Mouse (Mus musculus): Measurements from ENCODE around the gene Tnni2. TPM values are rescaled to one million over a fixed set of nuclear protein-coding genes. Genes with fewer than 3 reads are reported as not detected.

Tnni2 gene
- total and polyA plus RNA-seq, 3 experiments, result 1.0 to 3.5 TPM; not detected in 1

DNA sequence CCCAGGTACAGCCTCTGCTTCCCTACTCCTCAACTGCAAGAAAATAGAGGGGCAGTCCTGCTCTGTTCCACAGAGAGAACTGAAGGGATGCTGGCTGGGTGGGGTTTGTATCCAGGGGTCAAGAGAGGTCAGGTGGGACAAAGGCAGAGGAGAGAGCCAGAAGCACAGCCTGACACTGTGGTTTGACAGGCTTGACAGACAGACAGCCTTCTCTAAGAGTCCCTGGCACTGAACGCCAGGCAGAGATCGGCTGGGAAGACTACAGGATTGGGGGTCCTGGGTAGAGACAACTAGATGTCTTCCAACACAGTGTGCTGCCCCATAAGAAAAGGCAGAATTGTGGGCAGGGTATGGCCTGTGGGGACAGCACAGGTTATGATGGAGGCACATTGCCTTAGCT is 37.0 kb downstream of the Tnni2 start:
- H3K4me1 ChIP-seq (ENCODE audit: insufficient read depth, low read depth, low read length), result no peaks in the 10 kb centered on the region
- H3K36me3 ChIP-seq (replicated peaks), result no peaks in the 10 kb centered on the region
- DNase-seq (ENCODE audit: low spot score) (no peak), ATAC-seq (ENCODE audit: extremely low read depth, insufficient number of reproducible peaks, low FRiP score, poor library complexity, severe bottlenecking) (no peak)
- peaks cover 28% of the 10 kb centered on the region for H3K27me3 ChIP-seq (ENCODE audit: insufficient read depth, low read length)
- H3K9me3 ChIP-seq (replicated peaks), result no peaks in the 10 kb centered on the region
- H3K4me3 ChIP-seq (ENCODE audit: low read depth, low read length), result no peak overlapping the region
- no peak for TF ChIP-seq POLR2AphosphoS5 (IDR thresholded peaks at IDR 0.05; ENCODE audit: insufficient replicate concordance, low read depth, low read length)
- TF ChIP-seq TAL1 (conservative IDR thresholded peaks at IDR 0.05; ENCODE audit: low read depth, low read length), result no peak

DNA sequence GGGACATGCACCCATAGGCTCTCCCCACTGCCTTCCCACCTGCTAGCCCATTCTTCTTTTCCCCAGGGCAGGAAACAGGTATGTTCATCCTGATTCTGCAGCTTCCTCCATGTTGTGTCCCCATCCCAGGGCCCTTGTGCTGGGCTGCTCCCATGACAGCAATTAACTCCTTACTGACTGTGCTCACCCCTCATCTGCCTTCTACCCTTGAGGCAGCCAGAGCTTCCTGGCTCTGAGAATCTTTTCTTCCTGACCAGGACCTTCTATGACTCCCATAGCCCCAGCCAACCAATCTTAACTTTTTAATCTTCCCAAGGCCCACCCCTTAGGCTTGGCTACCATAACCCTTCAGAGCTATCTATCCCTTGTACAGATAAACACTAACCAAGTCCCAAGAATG is 37.7 kb downstream of the Tnni2 start:
- DNase-seq (ENCODE audit: low spot score), result no peak
- Histone ChIP-seq H3K4me1 (ENCODE audit: insufficient read depth, low read depth, low read length) (no peaks in the 10 kb centered on the region), H3K36me3 (replicated peaks) (no peaks in the 10 kb centered on the region), H3K27me3 (ENCODE audit: insufficient read depth, low read length) (peaks cover 25% of the 10 kb centered on the region), H3K9me3 (replicated peaks) (no peaks in the 10 kb centered on the region), H3K4me3 (ENCODE audit: low read depth, low read length) (no peak overlapping the region)
- no peak for TF ChIP-seq GATA2 (IDR thresholded peaks at IDR 0.05; ENCODE audit: borderline replicate concordance, low read depth, low read length)
- no peak for TF ChIP-seq GATA1 (IDR thresholded peaks at IDR 0.05; ENCODE audit: borderline replicate concordance, low read length)
- no peak for TF ChIP-seq TAL1 (conservative IDR thresholded peaks at IDR 0.05; ENCODE audit: low read depth, low read length)
- ATAC-seq (ENCODE audit: extremely low read depth, insufficient number of reproducible peaks, low FRiP score, poor library complexity, severe bottlenecking), result no peak

DNA sequence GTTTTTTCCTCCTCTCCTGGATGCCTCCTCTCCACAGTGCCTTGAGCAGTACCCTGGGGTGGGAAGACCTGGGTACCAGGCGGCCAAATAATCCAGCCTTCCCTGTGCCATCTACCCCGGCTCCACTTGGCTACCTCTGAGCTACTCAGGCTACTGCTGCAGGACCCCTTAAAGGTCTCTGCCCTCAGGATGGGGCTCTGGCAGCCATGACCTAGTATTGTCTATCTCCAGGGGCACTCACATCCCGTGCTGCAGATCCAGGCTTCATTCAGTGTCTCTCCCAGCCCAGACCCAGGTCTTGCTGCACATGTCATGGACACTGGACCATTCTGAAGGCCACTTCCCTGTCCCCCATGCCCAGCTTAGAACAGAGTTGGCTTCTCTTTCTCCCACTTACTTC is 38.3 kb downstream of the Tnni2 start:
- TF ChIP-seq CTCF (IDR thresholded peaks at IDR 0.05; ENCODE audit: low read depth, low read length), result no peak
- TF ChIP-seq GATA2 (IDR thresholded peaks at IDR 0.05; ENCODE audit: borderline replicate concordance, low read depth, low read length), result no peak
- TF ChIP-seq TAL1 (conservative IDR thresholded peaks at IDR 0.05; ENCODE audit: low read depth, low read length), result no peak
- no peak for TF ChIP-seq POLR2AphosphoS5 (IDR thresholded peaks at IDR 0.05; ENCODE audit: insufficient replicate concordance, low read depth, low read length)
- no peak for TF ChIP-seq GATA1 (IDR thresholded peaks at IDR 0.05; ENCODE audit: borderline replicate concordance, low read length)
- Histone ChIP-seq H3K4me1 (ENCODE audit: insufficient read depth, low read depth, low read length) (no peaks in the 10 kb centered on the region), H3K36me3 (replicated peaks) (no peaks in the 10 kb centered on the region), H3K9me3 (replicated peaks) (no peaks in the 10 kb centered on the region), H3K27me3 (ENCODE audit: insufficient read depth, low read length) (peaks cover 23% of the 10 kb centered on the region), H3K4me3 (ENCODE audit: low read depth, low read length) (no peak overlapping the region)
- DNase-seq (ENCODE audit: low spot score) (no peak), ATAC-seq (ENCODE audit: extremely low read depth, insufficient number of reproducible peaks, low FRiP score, poor library complexity, severe bottlenecking) (no peak)

DNA sequence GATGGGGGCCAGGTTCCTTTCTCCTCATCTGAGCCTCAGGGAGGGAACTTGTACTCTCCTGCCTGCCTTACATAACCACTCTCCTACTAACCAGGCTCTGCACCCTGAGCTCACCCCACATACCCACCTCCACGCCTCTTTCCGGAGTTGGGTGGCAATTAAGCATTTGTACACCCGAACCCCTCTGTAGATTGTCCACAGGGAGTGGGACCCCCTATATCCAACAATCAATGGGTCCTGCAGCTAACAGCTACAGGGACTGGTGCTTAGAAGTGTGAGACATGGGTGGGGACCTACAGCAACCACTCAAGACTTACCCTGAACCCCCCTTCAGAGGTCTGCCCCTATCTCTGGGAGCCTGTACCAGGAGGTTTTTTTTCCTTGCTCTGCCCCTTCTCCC is 39.1 kb downstream of the Tnni2 start:
- ATAC-seq (ENCODE audit: extremely low read depth, insufficient number of reproducible peaks, low FRiP score, poor library complexity, severe bottlenecking) (no peak), DNase-seq (ENCODE audit: low spot score) (no peak)
- Histone ChIP-seq H3K9me3 (replicated peaks) (no peaks in the 10 kb centered on the region), H3K4me3 (ENCODE audit: low read depth, low read length) (no peak overlapping the region), H3K4me1 (ENCODE audit: insufficient read depth, low read depth, low read length) (no peaks in the 10 kb centered on the region), H3K36me3 (replicated peaks) (no peaks in the 10 kb centered on the region), H3K27me3 (ENCODE audit: insufficient read depth, low read length) (peaks cover 24% of the 10 kb centered on the region)
- TF ChIP-seq CTCF (IDR thresholded peaks at IDR 0.05; ENCODE audit: low read depth, low read length) (no peak), TAL1 (conservative IDR thresholded peaks at IDR 0.05; ENCODE audit: low read depth, low read length) (no peak), GATA2 (IDR thresholded peaks at IDR 0.05; ENCODE audit: borderline replicate concordance, low read depth, low read length) (no peak), POLR2AphosphoS5 (IDR thresholded peaks at IDR 0.05; ENCODE audit: insufficient replicate concordance, low read depth, low read length) (no peak), GATA1 (IDR thresholded peaks at IDR 0.05; ENCODE audit: borderline replicate concordance, low read length) (no peak)

DNA sequence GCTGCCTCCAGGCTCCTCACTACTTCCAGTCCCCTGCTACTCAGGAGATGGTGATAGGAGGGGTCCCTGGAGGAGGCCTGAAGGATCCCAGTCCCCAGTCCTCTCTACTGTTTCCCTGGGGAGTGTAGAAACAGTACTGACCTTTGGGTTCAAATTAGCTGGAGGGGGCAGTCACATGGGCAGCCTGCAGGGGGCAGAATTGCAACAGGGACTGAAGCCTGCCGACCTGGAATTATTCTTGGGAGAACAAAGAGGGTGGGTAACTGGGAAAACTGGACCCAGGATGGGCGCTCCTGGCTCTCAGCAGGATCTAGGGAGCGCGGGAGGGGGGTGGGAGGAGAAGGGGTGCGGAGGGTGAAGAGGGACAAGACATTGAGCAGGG is 39.6 kb downstream of the Tnni2 start:
- no peak overlapping the region for H3K4me3 ChIP-seq (ENCODE audit: low read depth, low read length)
- no peaks in the 10 kb centered on the region for H3K9me3 ChIP-seq (replicated peaks)
- H3K36me3 ChIP-seq (replicated peaks), result no peaks in the 10 kb centered on the region
- ATAC-seq (ENCODE audit: extremely low read depth, insufficient number of reproducible peaks, low FRiP score, poor library complexity, severe bottlenecking) (no peak), DNase-seq (ENCODE audit: low spot score) (no peak)
- no peaks in the 10 kb centered on the region for H3K4me1 ChIP-seq (ENCODE audit: insufficient read depth, low read depth, low read length)
- peaks cover 24% of the 10 kb centered on the region for H3K27me3 ChIP-seq (ENCODE audit: insufficient read depth, low read length)
- TF ChIP-seq GATA2 (IDR thresholded peaks at IDR 0.05; ENCODE audit: borderline replicate concordance, low read depth, low read length) (no peak), CTCF (IDR thresholded peaks at IDR 0.05; ENCODE audit: low read depth, low read length) (peak; percentile 51)

DNA sequence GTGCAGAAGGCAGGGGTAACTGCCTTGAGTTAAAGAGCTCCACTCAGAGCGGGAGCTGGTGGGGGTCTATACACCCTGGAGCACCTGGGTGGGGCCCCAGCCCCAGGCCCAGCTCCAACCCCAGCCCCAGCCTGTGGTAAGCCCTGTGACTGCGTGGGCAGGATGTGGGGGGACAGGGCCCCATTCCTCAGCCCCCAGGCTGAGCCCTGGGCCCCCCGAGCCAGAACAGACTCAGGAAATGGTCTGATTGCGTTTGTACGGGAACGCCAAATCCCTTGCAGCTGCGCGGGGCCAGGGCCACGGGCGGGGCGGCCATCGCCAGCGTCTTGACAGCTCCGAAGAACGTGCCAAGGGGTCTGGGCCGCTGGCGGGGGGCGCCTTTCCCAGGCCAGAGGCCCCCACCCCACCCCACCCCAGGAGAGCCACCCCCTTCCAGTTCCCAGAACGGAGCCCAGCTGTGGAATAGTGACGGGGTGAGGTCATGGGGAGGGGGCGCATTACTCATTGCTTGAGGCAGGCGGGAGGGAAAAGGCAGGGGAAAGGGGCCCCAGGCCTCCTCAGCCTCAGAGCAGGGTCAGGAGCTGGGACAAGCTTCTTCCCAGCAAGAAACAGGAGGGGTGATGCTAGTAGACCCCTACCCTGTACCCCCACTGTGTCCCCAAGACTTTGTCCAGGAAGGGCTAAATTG is 40.1 kb downstream of the Tnni2 start:
- ATAC-seq (ENCODE audit: extremely low read depth, insufficient number of reproducible peaks, low FRiP score, poor library complexity, severe bottlenecking) (no peak), DNase-seq (ENCODE audit: low spot score) (no peak)
- peaks cover 22% of the 10 kb centered on the region for H3K27me3 ChIP-seq (ENCODE audit: insufficient read depth, low read length)

DNA sequence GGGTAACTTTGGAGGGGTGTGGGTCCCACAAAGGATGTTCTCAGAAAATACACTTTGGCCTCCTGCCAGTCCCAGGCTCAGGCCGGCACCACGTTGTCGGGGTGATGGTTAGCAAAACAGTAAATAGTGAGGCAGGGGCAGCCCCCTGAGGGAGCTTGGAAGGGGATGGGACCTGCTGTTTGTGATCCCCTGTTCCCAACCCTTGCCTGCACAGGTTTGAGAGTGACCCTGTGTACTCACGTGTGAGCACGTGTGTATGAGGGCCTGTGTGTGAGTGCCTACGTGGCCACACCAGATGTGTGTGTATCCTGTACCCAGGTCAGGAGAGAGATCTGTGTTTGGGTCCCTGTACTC is 40.6 kb downstream of the Tnni2 start:
- no peak overlapping the region for H3K4me3 ChIP-seq (ENCODE audit: low read depth, low read length)
- no peaks in the 10 kb centered on the region for H3K36me3 ChIP-seq (replicated peaks)
- no peaks in the 10 kb centered on the region for H3K4me1 ChIP-seq (ENCODE audit: insufficient read depth, low read depth, low read length)
- no peaks in the 10 kb centered on the region for H3K9me3 ChIP-seq (replicated peaks)
- H3K27me3 ChIP-seq (ENCODE audit: insufficient read depth, low read length), result peaks cover 25% of the 10 kb centered on the region
- TF ChIP-seq TAL1 (conservative IDR thresholded peaks at IDR 0.05; ENCODE audit: low read depth, low read length) (no peak), GATA1 (IDR thresholded peaks at IDR 0.05; ENCODE audit: borderline replicate concordance, low read length) (no peak), POLR2AphosphoS5 (IDR thresholded peaks at IDR 0.05; ENCODE audit: insufficient replicate concordance, low read depth, low read length) (no peak), GATA2 (IDR thresholded peaks at IDR 0.05; ENCODE audit: borderline replicate concordance, low read depth, low read length) (no peak), CTCF (IDR thresholded peaks at IDR 0.05; ENCODE audit: low read depth, low read length) (no peak)
- no peak for ATAC-seq (ENCODE audit: extremely low read depth, insufficient number of reproducible peaks, low FRiP score, poor library complexity, severe bottlenecking)
- no peak for DNase-seq (ENCODE audit: low spot score)

More for the DNA sequence above, 40.1 kb downstream of the Tnni2 start:
- Histone ChIP-seq H3K4me1 (ENCODE audit: insufficient read depth, low read depth, low read length) (no peaks in the 10 kb centered on the region), H3K9me3 (replicated peaks) (no peaks in the 10 kb centered on the region), H3K36me3 (replicated peaks) (no peaks in the 10 kb centered on the region), H3K4me3 (ENCODE audit: low read depth, low read length) (no peak overlapping the region)
- TF ChIP-seq GATA2 (IDR thresholded peaks at IDR 0.05; ENCODE audit: borderline replicate concordance, low read depth, low read length) (no peak), GATA1 (IDR thresholded peaks at IDR 0.05; ENCODE audit: borderline replicate concordance, low read length) (no peak), CTCF (IDR thresholded peaks at IDR 0.05; ENCODE audit: low read depth, low read length) (no peak), POLR2AphosphoS5 (IDR thresholded peaks at IDR 0.05; ENCODE audit: insufficient replicate concordance, low read depth, low read length) (no peak), TAL1 (conservative IDR thresholded peaks at IDR 0.05; ENCODE audit: low read depth, low read length) (no peak)

Measured in G1E (cell line).